Mouse (Mus musculus) liver, postnatal 0 days (tissue): ENCODE data around the gene Chpf. TPM values are rescaled to one million over a fixed set of nuclear protein-coding genes. Genes with fewer than 3 reads are reported as not detected.

ENCODE experiments used
- ATAC-seq: fragments of 200-750 bp; cut with Nextera tagmentation; 2 replicates; pipeline ENCODE4 v1.8.0; 2017; ENCODE audit warnings: mild to moderate bottlenecking, moderate library complexity
- DNase-seq: peaks from one replicate; pipeline ENCODE4 v3.0.0-alpha.2; 2016
- H3K27ac ChIP-seq: fragments of 300-500 bp; sonication (generic); 2 replicates; pipeline ENCODE4 v1.5.1; 2014; ENCODE audit warnings: antibody characterized with exemption, moderate library complexity, mild to moderate bottlenecking, low read depth
- H3K27me3 ChIP-seq: fragments of 300-500 bp; sonication (generic); 2 replicates; pipeline ENCODE4 v1.6.1; 2014; ENCODE audit warnings: low read length, control low read depth, mixed read lengths; ENCODE audit not compliant: insufficient read depth
- H3K36me3 ChIP-seq: fragments of 300-500 bp; sonication (generic); replicated peaks from 2 replicates; pipeline ENCODE4 v1.6.1; 2014; ENCODE audit warnings: mild to moderate bottlenecking, control low read depth, low read length, moderate library complexity, mixed read lengths; ENCODE audit not compliant: insufficient read depth
- H3K4me1 ChIP-seq: fragments of 300-500 bp; sonication (generic); 2 replicates; pipeline ENCODE4 v1.6.1; 2014; ENCODE audit warnings: antibody characterized with exemption, mild to moderate bottlenecking, control low read depth; ENCODE audit not compliant: insufficient read depth
- H3K4me2 ChIP-seq: fragments of 300-500 bp; sonication (generic); 2 replicates; pipeline ENCODE4 v1.6.1; 2014; ENCODE audit warnings: low read depth, mild to moderate bottlenecking, low read length, moderate library complexity, mixed read lengths
- H3K4me3 ChIP-seq: fragments of 300-500 bp; sonication (generic); 2 replicates; pipeline ENCODE4 v1.5.1; 2014; ENCODE audit warnings: low read depth, low read length
- H3K9ac ChIP-seq: fragments of 300-500 bp; sonication (generic); replicated peaks from 2 replicates; pipeline ENCODE4 v1.6.1; 2014; ENCODE audit warnings: mild to moderate bottlenecking, moderate library complexity
- H3K9me3 ChIP-seq: fragments of 300-500 bp; sonication (generic); 2 replicates; pipeline ENCODE4 v1.6.1; 2016; ENCODE audit warnings: mild to moderate bottlenecking, control low read depth, low read length, mixed read lengths
- CTCF ChIP-seq: sonication (generic); IDR thresholded peaks from 2 replicates; pipeline ENCODE4 v1.5.1; 2016; ENCODE audit warnings: antibody characterized with exemption, low read depth
- EP300 ChIP-seq: IDR thresholded peaks from 2 replicates; pipeline ENCODE4 v1.6.1; 2016; ENCODE audit warnings: antibody characterized with exemption, low read depth, mild to moderate bottlenecking
- whole genome bisulfite sequencing: fragments of 180-500 bp; shearing (Covaris S2); extraction: QIAGEN DNeasy Blood & Tissue Kit; methylation state at CpG from one replicate; pipeline ENCODE4 v1.1.7; 2014; ENCODE audit not compliant: insufficient replicate concordance; 5-methylcytosine and 5-hydroxymethylcytosine counted together
- polyA plus RNA-seq: library from polyadenylated mRNA; unstranded; fragments of >200 nt; fragmentation: Nextera tagmentation; extraction: Ambion mirVana; gene quantifications from 2 replicates; pipeline ENCODE4 v1.2.1, GENCODE M21; 2015

The Chpf gene
- polyA plus RNA-seq, 1 experiment from 2014 or later: 3.3 TPM

GRCm38 (mm10) chr1:75442171-75442570 is 36.9 kb downstream of the Chpf start:
- no peaks in the 10 kb centered on the region for H3K9me3 ChIP-seq
- H3K9ac ChIP-seq: no peak overlapping the region
- 80% methylated on average over 9 of the region's 9 CpGs for WGBS
- H3K4me2 ChIP-seq: no peak overlapping the region
- H3K27me3 ChIP-seq: peaks cover 12% of the 10 kb centered on the region; the same call in 1 of the 2 replicates
- H3K27ac ChIP-seq: no peak overlapping the region
- peaks cover 10% of the 10 kb centered on the region for H3K4me1 ChIP-seq
- no peak overlapping the region for H3K4me3 ChIP-seq
- DNase-seq (peak; percentile 25), ATAC-seq (no peak)
- 0 out of 2 replicates have a peak, but pooled peaks cover 10% of the 10 kb centered on the region for H3K36me3 ChIP-seq
- TF ChIP-seq EP300: no peak
- no peak for TF ChIP-seq CTCF

- H3K9ac ChIP-seq: no peak overlapping the region
- H3K36me3 ChIP-seq: 0 out of 2 replicates have a peak, but pooled peaks cover 10% of the 10 kb centered on the region
- DNase-seq (no peak), ATAC-seq (no peak)
- H3K9me3 ChIP-seq: no peaks in the 10 kb centered on the region
- no peak overlapping the region for H3K4me2 ChIP-seq
- WGBS: 86% methylated on average over 15 of the region's 15 CpGs
- peaks cover 8% of the 10 kb centered on the region for H3K4me1 ChIP-seq
- H3K4me3 ChIP-seq: no peak overlapping the region
- no peak overlapping the region for H3K27ac ChIP-seq
- H3K27me3 ChIP-seq: peaks cover 7% of the 10 kb centered on the region; the same call in 1 of the 2 replicates
- TF ChIP-seq EP300: no peak
- TF ChIP-seq CTCF: no peak
Measured at GRCm38 (mm10) chr1:75441471-75441996, 37.6 kb downstream of the Chpf start.

- Histone ChIP-seq H3K36me3 (0 out of 2 replicates have a peak, but pooled peaks cover 10% of the 10 kb centered on the region), H3K27me3 (no peaks in the 10 kb centered on the region), H3K9ac (no peak overlapping the region), H3K4me1 (peaks cover 9% of the 10 kb centered on the region), H3K4me2 (no peak overlapping the region), H3K4me3 (no peak overlapping the region), H3K27ac (no peak overlapping the region), H3K9me3 (no peaks in the 10 kb centered on the region)
- no peak for ATAC-seq
- WGBS: 91% methylated on average over 7 of the region's 7 CpGs
- DNase-seq: no peak
- TF ChIP-seq CTCF (no peak), EP300 (no peak)
Measured at GRCm38 (mm10) chr1:75440661-75441060, 38.4 kb downstream of the Chpf start.

- no peaks in the 10 kb centered on the region for H3K9me3 ChIP-seq
- H3K27ac ChIP-seq: no peak overlapping the region
- H3K27me3 ChIP-seq: no peaks in the 10 kb centered on the region
- H3K4me2 ChIP-seq: no peak overlapping the region
- peaks cover 9% of the 10 kb centered on the region for H3K4me1 ChIP-seq
- WGBS: 83% methylated on average over 8 of the region's 9 CpGs
- ATAC-seq (no peak), DNase-seq (no peak)
- H3K9ac ChIP-seq: no peak overlapping the region
- 0 out of 2 replicates have a peak, but pooled peaks cover 10% of the 10 kb centered on the region for H3K36me3 ChIP-seq
- no peak overlapping the region for H3K4me3 ChIP-seq
- TF ChIP-seq EP300 (no peak), CTCF (no peak)
Measured at GRCm38 (mm10) chr1:75438782-75439181, 40.3 kb downstream of the Chpf start.

- ATAC-seq (peak; percentile 80), DNase-seq (peak; percentile 82)
- Histone ChIP-seq H3K9ac (peak within 1 kb of the TSS; percentile 83), H3K9me3 (no peaks in the 10 kb centered on the region), H3K4me1 (peaks cover 9% of the 10 kb centered on the region), H3K27ac (peak within 1 kb of the TSS; percentile 67), H3K4me3 (peak within 1 kb of the TSS; percentile 81), H3K36me3 (0 out of 2 replicates have a peak, but pooled peaks cover 3% of the 10 kb centered on the region), H3K4me2 (peak within 1 kb of the TSS; percentile 86), H3K27me3 (no peaks in the 10 kb centered on the region)
- 7% methylated on average over 28 of the region's 28 CpGs for WGBS
- TF ChIP-seq CTCF (no peak), EP300 (no peak)
Measured at GRCm38 (mm10) chr1:75435475-75436328, 43.4 kb downstream of the Chpf start, which contains the start of gene Gmppa. Gene Gmppa (plus strand): TSS chr1:75435930.

- no peak for ATAC-seq
- Histone ChIP-seq H3K9ac (no peak overlapping the region), H3K9me3 (no peaks in the 10 kb centered on the region), H3K36me3 (no peaks in the 10 kb centered on the region), H3K27me3 (peaks cover 45% of the 10 kb centered on the region), H3K4me1 (peaks cover 3% of the 10 kb centered on the region; the same call in 1 of the 2 replicates), H3K27ac (no peak overlapping the region), H3K4me3 (no peak overlapping the region), H3K4me2 (no peak overlapping the region)
- TF ChIP-seq EP300 (no peak), CTCF (peak; percentile 67)
- DNase-seq: peak; percentile 67
- 17% methylated on average over 10 of the region's 10 CpGs for WGBS
Measured at GRCm38 (mm10) chr1:75425796-75426471, 53.2 kb downstream of the Chpf start.

Other genes starting within 250 kb of the Chpf start
- 0.18 TPM in 1 of 2 replicates, not detected in the other for gene A630095N17Rik, start 247.2 kb downstream of the Chpf start, polyA plus RNA-seq
- 29.0 and 31.0 TPM in 2 replicates for gene Dnajb2, start 242.9 kb downstream of the Chpf start, polyA plus RNA-seq
- 0.02 and 0.09 TPM in 2 replicates for gene Ptprn, start 214.8 kb downstream of the Chpf start, polyA plus RNA-seq
- not detected in 2 replicates for gene Resp18, start 200.9 kb downstream of the Chpf start, polyA plus RNA-seq
- 50.5 and 52.8 TPM in 2 replicates for gene Dnpep, start 161.3 kb downstream of the Chpf start, polyA plus RNA-seq
- gene Des, start 119.0 kb downstream of the Chpf start, polyA plus RNA-seq: 4.0 and 14.2 TPM in 2 replicates
- 3.4 and 3.5 TPM in 2 replicates for gene Speg, start 104.0 kb downstream of the Chpf start, polyA plus RNA-seq
- gene Gmppa, start 43.4 kb downstream of the Chpf start, polyA plus RNA-seq: 21.0 and 22.0 TPM in 2 replicates
- gene Asic4, start 28.9 kb downstream of the Chpf start, polyA plus RNA-seq: not detected in 2 replicates
- 0.08 TPM in 1 of 2 replicates, not detected in the other for gene Tmem198, start 225 bp upstream of the Chpf start, polyA plus RNA-seq
- gene Obsl1, start 27.1 kb upstream of the Chpf start, polyA plus RNA-seq: 3.4 and 4.5 TPM in 2 replicates
- 0.33 and 0.36 TPM in 2 replicates for gene Inha, start 27.8 kb upstream of the Chpf start, polyA plus RNA-seq
- gene Stk11ip, start 42.2 kb upstream of the Chpf start, polyA plus RNA-seq: 3.3 TPM in 2 replicates
- 0.40 and 0.42 TPM in 2 replicates for gene Slc4a3, start 67.0 kb upstream of the Chpf start, polyA plus RNA-seq